In the genomic region with DNA sequence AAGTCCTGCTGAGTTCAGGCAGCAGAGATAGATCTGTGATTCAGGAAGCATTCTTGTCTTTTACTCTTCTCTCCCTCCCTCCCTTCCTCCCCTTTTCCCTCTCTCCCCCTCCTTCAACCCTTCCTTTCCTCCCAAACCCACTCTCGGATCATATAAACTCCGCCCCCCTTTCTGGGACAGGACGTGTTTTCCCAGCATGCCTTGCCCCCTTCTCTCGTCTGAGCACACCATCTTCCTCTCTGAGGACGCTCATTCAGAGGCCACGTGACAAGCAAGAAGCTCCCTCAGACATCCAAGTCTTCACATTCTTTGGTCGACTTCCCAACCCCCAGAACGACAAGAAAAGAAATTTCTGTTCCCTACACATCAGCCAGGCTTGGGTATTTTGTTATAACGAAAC, we compare ENCODE assay signal across 11 mouse cellular contexts. TPM values are rescaled to one million over a fixed set of nuclear protein-coding genes. Genes with fewer than 3 reads are reported as not detected.
DNase-seq lines count a peak whose midpoint lies in the region; ATAC-seq and TF ChIP-seq lines count a peak whose summit lies in the region.
"Had no signal": no experiment of that assay in that cellular context is flagged by ENCODE, and none has a peak within 500 bp of the region (broad histone marks: within the 10 kb centered on the region; RNA-seq: fewer than 3 reads in every experiment).

No protein-coding gene starts in this region.

- H3K9me3 ChIP-seq in hindbrain, postnatal 0 days (ENCODE audit: low read length): peaks cover 4% of the 10 kb centered on the region; the same call in 1 of the 2 replicates
- no peaks in the 10 kb centered on the region for H3K9me3 ChIP-seq in hindbrain, embryonic 14.5 days (ENCODE audit: control insufficient read depth, low read length)
- no peaks in the 10 kb centered on the region for H3K9me3 ChIP-seq in limb, embryonic 10.5 days (replicated peaks)
- H3K9me3 ChIP-seq: midbrain, embryonic 13.5 days had no signal

- peak; percentile 64; the same call in 1 of the 2 replicates for ATAC-seq in hindbrain, postnatal 0 days
- ATAC-seq in hindbrain, embryonic 14.5 days (ENCODE audit: low FRiP score): no peak
- ATAC-seq: CD4-positive, CD25-positive, alpha-beta regulatory T cell, adult 4 months; midbrain, embryonic 13.5 days had no signal

- no peak for TF ChIP-seq CTCF in hindbrain, postnatal 0 days (IDR thresholded peaks at IDR 0.05; ENCODE audit: low read depth)

- H3K4me2 ChIP-seq in hindbrain, postnatal 0 days (ENCODE audit: low read depth, low read length): 0 out of 2 replicates have a peak overlapping the region, but pooled peaks have one; percentile 8
- no peak overlapping the region for H3K4me2 ChIP-seq in hindbrain, embryonic 14.5 days (replicated peaks)
- H3K4me2 ChIP-seq: liver, embryonic 11.5 days; midbrain, embryonic 13.5 days had no signal

- no peaks in the 10 kb centered on the region for H3K4me1 ChIP-seq in hindbrain, postnatal 0 days (ENCODE audit: insufficient read depth, low read length)
- H3K4me1 ChIP-seq in hindbrain, embryonic 14.5 days (replicated peaks; ENCODE audit: control insufficient read depth, insufficient read depth, low read length): peaks cover 11% of the 10 kb centered on the region; the same call in 1 of the 2 replicates
- H3K4me1 ChIP-seq in limb, embryonic 10.5 days: no peaks in the 10 kb centered on the region

- no peak overlapping the region for H3K4me3 ChIP-seq in hindbrain, postnatal 0 days (ENCODE audit: low read length)
- no peak overlapping the region for H3K4me3 ChIP-seq in hindbrain, embryonic 14.5 days (replicated peaks; ENCODE audit: low read length)
- no peak overlapping the region for H3K4me3 ChIP-seq in limb, embryonic 10.5 days
- H3K4me3 ChIP-seq: midbrain, embryonic 13.5 days had no signal

- DNase-seq in hindbrain, postnatal 0 days (ENCODE audit: low spot score): no peak
- DNase-seq in hindbrain, embryonic 14.5 days (ENCODE audit: low spot score): no peak
- DNase-seq in brain, adult 2 months (ENCODE audit: low read depth, low spot score): peak; percentile 24
- peak; percentile 61 for DNase-seq in heart, adult 8-10 months (ENCODE audit: low spot score)
- peak; percentile 19 to 57 for DNase-seq in kidney, postnatal 36 days
- no peak for DNase-seq in left cerebral cortex, postnatal 4 days
- no peak for DNase-seq in B cell, adult 2 months
- no peak for DNase-seq in limb, embryonic 10.5 days (ENCODE audit: low spot score)

- intact Hi-C loops in left cerebral cortex, postnatal 4 days (cut with DNase I): no loop called here

- no peak overlapping the region for H3K9ac ChIP-seq in hindbrain, postnatal 0 days (replicated peaks; ENCODE audit: low read length)
- H3K9ac ChIP-seq in hindbrain, embryonic 14.5 days: no peak overlapping the region
- H3K9ac ChIP-seq: midbrain, embryonic 13.5 days had no signal

- no peaks in the 10 kb centered on the region for H3K27me3 ChIP-seq in hindbrain, postnatal 0 days (ENCODE audit: insufficient read depth, low read length)
- no peaks in the 10 kb centered on the region for H3K27me3 ChIP-seq in hindbrain, embryonic 14.5 days (ENCODE audit: control insufficient read depth, insufficient read depth, low read length)
- no peaks in the 10 kb centered on the region for H3K27me3 ChIP-seq in limb, embryonic 10.5 days (ENCODE audit: low read depth, poor library complexity, severe bottlenecking)
- H3K27me3 ChIP-seq: midbrain, embryonic 13.5 days had no signal

- no peaks in the 10 kb centered on the region for H3K36me3 ChIP-seq in hindbrain, postnatal 0 days (ENCODE audit: insufficient read depth, low read length)
- H3K36me3 ChIP-seq in hindbrain, embryonic 14.5 days (replicated peaks; ENCODE audit: control insufficient read depth, insufficient read depth): no peaks in the 10 kb centered on the region
- no peaks in the 10 kb centered on the region for H3K36me3 ChIP-seq in limb, embryonic 10.5 days
- H3K36me3 ChIP-seq: midbrain, embryonic 13.5 days had no signal

- no peak overlapping the region for H3K27ac ChIP-seq in hindbrain, postnatal 0 days
- H3K27ac ChIP-seq in hindbrain, embryonic 14.5 days: no peak overlapping the region
- H3K27ac ChIP-seq in limb, embryonic 10.5 days: no peak overlapping the region
- H3K27ac ChIP-seq: midbrain, embryonic 13.5 days had no signal

- WGBS in hindbrain, postnatal 0 days: 44% methylated on average over 9 of the region's 9 CpGs
- WGBS in hindbrain, embryonic 14.5 days: 52% methylated on average over 9 of the region's 9 CpGs
- 54% methylated on average over 9 of the region's 9 CpGs for WGBS in limb, embryonic 10.5 days

RNA-seq across cellular contexts. Expression of gene Bicc1, which starts 36.0 kb away (rescaled TPM):
- 2.9 and 5.1 TPM in 2 replicates for total RNA-seq in hindbrain, postnatal 0 days (2014; rRNA removed)
- 5.2 and 6.5 TPM in 2 replicates for polyA plus RNA-seq in hindbrain, postnatal 0 days (2015; fragmentation: Nextera tagmentation; extraction: Ambion mirVana)
- polyA plus RNA-seq in hindbrain, embryonic 14.5 days (2014; fragmentation: Nextera tagmentation; extraction: Ambion mirVana): 5.6 and 6.8 TPM in 2 replicates
- 10 to 100 TPM; 11.8 to 17.8 (median 14.1) TPM for total RNA-seq in heart, adult 8-10 months (2022)
- total RNA-seq in left cerebral cortex, postnatal 4 days (2021): 1 to 10 TPM; 6.9 to 7.0 TPM
- 3.0 and 4.5 TPM in 2 replicates for polyA plus RNA-seq in limb, embryonic 10.5 days (2016; fragmentation: Nextera tagmentation; extraction: Ambion mirVana)

RNA-seq across cellular contexts. Expression of gene Tfam, which starts 42.6 kb away (rescaled TPM):
- 13.1 and 14.4 TPM in 2 replicates for total RNA-seq in hindbrain, postnatal 0 days (2014; rRNA removed)
- 39.0 and 39.1 TPM in 2 replicates for polyA plus RNA-seq in hindbrain, postnatal 0 days (2015; fragmentation: Nextera tagmentation; extraction: Ambion mirVana)
- polyA plus RNA-seq in hindbrain, embryonic 14.5 days (2014; fragmentation: Nextera tagmentation; extraction: Ambion mirVana): 45.0 and 45.4 TPM in 2 replicates
- total RNA-seq in heart, adult 8-10 months (2022): 10 to 100 TPM; 48.6 to 80.2 (median 59.5) TPM
- total RNA-seq in left cerebral cortex, postnatal 4 days (2021): 10 to 100 TPM; 43.4 to 45.3 TPM
- polyA plus RNA-seq in limb, embryonic 10.5 days (2016; fragmentation: Nextera tagmentation; extraction: Ambion mirVana): 90.7 and 91.3 TPM in 2 replicates

Comparison
In these comparisons a context has a peak if more than half of its experiments do, and no peak if none do; other contexts are left out.
1. DNase-seq: peak in brain, adult 2 months (single experiment), heart, adult 8-10 months (single experiment) and kidney, postnatal 36 days (2 of 2); none in hindbrain, postnatal 0 days (single experiment), hindbrain, embryonic 14.5 days (single experiment), left cerebral cortex, postnatal 4 days (single experiment), B cell, adult 2 months (0 of 2) and limb, embryonic 10.5 days (single experiment).